Mouse (Mus musculus) MEL (cell line): ENCODE data around the gene Sdhc.

Source experiments
- BHLHE40 ChIP-seq: IDR thresholded peaks from 2 replicates; pipeline ENCODE4 v1.6.1; 2012; ENCODE audit warnings: low read depth, mild to moderate bottlenecking, inconsistent platforms, low read length, improper control_type of control experiment, borderline replicate concordance
- CHD2 ChIP-seq: IDR thresholded peaks from 2 replicates; pipeline ENCODE4 v1.6.1; 2011; ENCODE audit warnings: low read length, improper control_type of control experiment
- CTCF ChIP-seq, 3 experiments: IDR thresholded peaks in 2 of 3; conservative IDR thresholded peaks in 1 of 3; 2 replicates each; pipeline ENCODE4 v1.5.1; 2011 to 2012; ENCODE audit warnings: low read length in 3 of 3, low read depth in 2 of 3, mild to moderate bottlenecking in 2 of 3, improper control_type of control experiment in 1 of 3, inconsistent platforms in 1 of 3, mixed read lengths in 1 of 3, moderate library complexity in 1 of 3; ENCODE audit not compliant: control insufficient read depth in 1 of 3, insufficient read depth in 1 of 3, poor library complexity in 1 of 3, severe bottlenecking in 1 of 3
- EP300 ChIP-seq, 2 experiments: IDR thresholded peaks; 2 replicates each; pipeline ENCODE4 v1.6.1; 2011; ENCODE audit warnings: improper control_type of control experiment in 2 of 2, low read length in 2 of 2, low read depth in 1 of 2, mild to moderate bottlenecking in 1 of 2
- GATA1 ChIP-seq: IDR thresholded peaks from 2 replicates; pipeline ENCODE4 v1.6.1; 2011; ENCODE audit warnings: low read depth, low read length, improper control_type of control experiment
- MAFK ChIP-seq: IDR thresholded peaks from 2 replicates; pipeline ENCODE4 v1.6.1; 2011; ENCODE audit warnings: low read depth, mild to moderate bottlenecking, low read length, improper control_type of control experiment, borderline replicate concordance
- MAZ ChIP-seq: IDR thresholded peaks from 2 replicates; pipeline ENCODE4 v1.6.1; 2012; ENCODE audit warnings: low read depth, mild to moderate bottlenecking, inconsistent platforms, low read length, improper control_type of control experiment
- POLR2A ChIP-seq, 2 experiments: IDR thresholded peaks; 2 replicates each; pipeline ENCODE4 v1.6.1; 2011 to 2012; ENCODE audit warnings: low read length in 2 of 2, mild to moderate bottlenecking in 2 of 2, control low read depth in 1 of 2, improper control_type of control experiment in 1 of 2, low read depth in 1 of 2, moderate library complexity in 1 of 2; ENCODE audit not compliant: control insufficient read depth in 1 of 2, insufficient read depth in 1 of 2, poor library complexity in 1 of 2
- POLR2AphosphoS2 ChIP-seq: IDR thresholded peaks from 2 replicates; pipeline ENCODE4 v1.6.1; 2011; ENCODE audit warnings: low read length, improper control_type of control experiment
- RCOR1 ChIP-seq: IDR thresholded peaks from 2 replicates; pipeline ENCODE4 v1.6.1; 2012; ENCODE audit warnings: low read depth, mild to moderate bottlenecking, inconsistent platforms, low read length, improper control_type of control experiment
- TBP ChIP-seq: IDR thresholded peaks from 2 replicates; pipeline ENCODE4 v1.8.0; 2011; ENCODE audit warnings: low read depth, low read length, improper control_type of control experiment
- ZC3H11A ChIP-seq: IDR thresholded peaks from 2 replicates; pipeline ENCODE4 v1.6.1; 2012; ENCODE audit warnings: low read depth, mild to moderate bottlenecking, inconsistent platforms, low read length, improper control_type of control experiment
- ZKSCAN1 ChIP-seq: IDR thresholded peaks from 2 replicates; pipeline ENCODE4 v1.6.1; 2012; ENCODE audit warnings: low read depth, mild to moderate bottlenecking, inconsistent platforms, low read length, improper control_type of control experiment, moderate library complexity
- ZMIZ1 ChIP-seq: IDR thresholded peaks from 2 replicates; pipeline ENCODE4 v1.6.1; 2012; ENCODE audit warnings: low read depth, mild to moderate bottlenecking, inconsistent platforms, low read length, improper control_type of control experiment, moderate library complexity

GRCm38 (mm10) chr1:171085718-171086117 lies 64.7 kb downstream of the Sdhc start:
- TF ChIP-seq MAZ (no peak), CHD2 (no peak), GATA1 (no peak), RCOR1 (no peak), CTCF (IDR thresholded peaks at IDR 0.05 in 2 of 3, conservative IDR thresholded peaks at IDR 0.05 in 1 of 3; ENCODE audit: control insufficient read depth in 1 of 3, insufficient read depth in 1 of 3, low read depth in 2 of 3, low read length in 3 of 3, poor library complexity in 1 of 3, severe bottlenecking in 1 of 3) (no peak), BHLHE40 (no peak), POLR2A (IDR thresholded peaks at IDR 0.05; ENCODE audit: control insufficient read depth in 1 of 2, insufficient read depth in 1 of 2, low read depth in 1 of 2, low read length in 2 of 2, poor library complexity in 1 of 2) (no peak), MAFK (no peak), TBP (no peak), ZC3H11A (no peak), EP300 (IDR thresholded peaks at IDR 0.05; ENCODE audit: low read depth in 1 of 2, low read length in 2 of 2) (no peak), POLR2AphosphoS2 (no peak), ZMIZ1 (no peak), ZKSCAN1 (no peak)
